Mouse (Mus musculus) liver, embryonic 16.5 days (tissue): ENCODE results near the gene Tspan18. TPM values are rescaled to one million over a fixed set of nuclear protein-coding genes. Genes with fewer than 3 reads are reported as not detected.
A peak's percentile ranks its signal among the peaks of the same experiment; 100 is the strongest.

ENCODE experiments used
- ATAC-seq: fragments of 200-750 bp; cut with Nextera tagmentation; 2 replicates; pipeline ENCODE4 v1.8.0; 2017; ENCODE audit warnings: low read depth, mild to moderate bottlenecking, moderate number of reproducible peaks, moderate library complexity
- H3K27ac ChIP-seq: fragments of 300-500 bp; sonication (generic); 2 replicates; pipeline ENCODE4 v1.5.1; 2014; ENCODE audit warnings: mild to moderate bottlenecking, low read length
- H3K27me3 ChIP-seq: fragments of 300-500 bp; sonication (generic); 2 replicates; pipeline ENCODE4 v1.6.1; 2014; ENCODE audit warnings: low read depth, low read length, mixed read lengths; ENCODE audit not compliant: control insufficient read depth, insufficient read depth
- H3K36me3 ChIP-seq: fragments of 300-500 bp; sonication (generic); 2 replicates; pipeline ENCODE4 v1.6.1; 2014; ENCODE audit warnings: mild to moderate bottlenecking; ENCODE audit not compliant: control insufficient read depth, insufficient read depth
- H3K4me1 ChIP-seq: fragments of 300-500 bp; sonication (generic); 2 replicates; pipeline ENCODE4 v1.6.1; 2014; ENCODE audit warnings: low read depth, low read length, mixed read lengths; ENCODE audit not compliant: control insufficient read depth
- H3K4me2 ChIP-seq: fragments of 300-500 bp; sonication (generic); 2 replicates; pipeline ENCODE4 v1.6.1; 2014; ENCODE audit warnings: low read depth, low read length, mixed read lengths
- H3K4me3 ChIP-seq: fragments of 300-500 bp; sonication (generic); 2 replicates; pipeline ENCODE4 v1.5.1; 2014; ENCODE audit warnings: low read depth, mild to moderate bottlenecking, low read length
- H3K9ac ChIP-seq: fragments of 300-500 bp; sonication (generic); 2 replicates; pipeline ENCODE4 v1.6.1; 2014; ENCODE audit warnings: low read depth, low read length
- H3K9me3 ChIP-seq: fragments of 300-500 bp; sonication (generic); replicated peaks from 2 replicates; pipeline ENCODE4 v1.6.1; 2016; ENCODE audit warnings: low read length; ENCODE audit not compliant: control insufficient read depth
- WGBS: fragments of 180-500 bp; shearing (Covaris S2); extraction: QIAGEN DNeasy Blood & Tissue Kit; methylation state at CpG from one replicate; pipeline ENCODE4 v1.1.7; 2014; ENCODE audit not compliant: insufficient replicate concordance; 5-methylcytosine and 5-hydroxymethylcytosine counted together
- polyA plus RNA-seq: library from polyadenylated mRNA; unstranded; fragments of >200 nt; fragmentation: Nextera tagmentation; extraction: Ambion mirVana; gene quantifications from 2 replicates; pipeline ENCODE4 v1.2.1, GENCODE M21; 2015

Tspan18 gene
- polyA plus RNA-seq, 1 experiment from 2014 or later = 2.0 TPM

DNA sequence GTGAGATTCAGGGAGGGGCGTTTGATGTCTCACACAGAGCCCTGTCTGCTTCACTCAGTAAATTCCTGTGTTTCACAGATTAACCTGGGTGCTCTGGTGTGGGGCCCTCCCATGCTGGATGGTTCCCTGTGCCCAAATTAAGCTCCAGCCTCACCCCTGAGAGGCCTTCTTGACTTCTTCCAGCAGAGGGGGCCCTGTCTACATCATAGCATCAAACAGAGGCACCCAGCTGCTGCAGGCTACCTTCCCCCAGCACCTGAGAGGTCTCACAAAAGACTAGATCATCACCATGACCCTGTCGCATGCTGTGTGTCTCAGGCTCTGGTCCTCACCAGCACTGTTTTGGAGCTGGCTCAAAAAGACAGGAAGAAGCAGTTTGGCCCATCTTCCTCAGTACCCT lies 121.9 kb downstream of the Tspan18 start:
- H3K27ac ChIP-seq = no peak overlapping the region
- 45% methylated on average over 2 of the region's 2 CpGs for WGBS
- no peak overlapping the region for H3K4me2 ChIP-seq
- no peak overlapping the region for H3K9ac ChIP-seq
- no peak for ATAC-seq
- H3K36me3 ChIP-seq = no peaks in the 10 kb centered on the region
- no peaks in the 10 kb centered on the region for H3K27me3 ChIP-seq
- H3K4me1 ChIP-seq = no peaks in the 10 kb centered on the region
- H3K4me3 ChIP-seq = no peak overlapping the region
- no peaks in the 10 kb centered on the region for H3K9me3 ChIP-seq

GRCm38 (mm10) chr2:93206126-93206525 lies 128.2 kb downstream of the Tspan18 start:
- 75% methylated on average over 1 of the region's 1 CpGs for WGBS
- no peak overlapping the region for H3K4me3 ChIP-seq
- no peaks in the 10 kb centered on the region for H3K4me1 ChIP-seq
- H3K36me3 ChIP-seq = no peaks in the 10 kb centered on the region
- H3K27me3 ChIP-seq = no peaks in the 10 kb centered on the region
- H3K4me2 ChIP-seq = no peak overlapping the region
- H3K9me3 ChIP-seq = no peaks in the 10 kb centered on the region
- ATAC-seq = no peak
- no peak overlapping the region for H3K27ac ChIP-seq
- H3K9ac ChIP-seq = no peak overlapping the region

- no peak for ATAC-seq
- H3K36me3 ChIP-seq = no peaks in the 10 kb centered on the region
- WGBS = 55% methylated on average over 6 of the region's 6 CpGs
These were observed 129.7 kb downstream of the Tspan18 start for GRCm38 (mm10) chr2:93204571-93204970.

GRCm38 (mm10) chr2:93203682-93204081 lies 130.6 kb downstream of the Tspan18 start:
- Histone ChIP-seq H3K27ac (no peak overlapping the region), H3K36me3 (no peaks in the 10 kb centered on the region), H3K27me3 (no peaks in the 10 kb centered on the region), H3K4me3 (no peak overlapping the region), H3K9me3 (no peaks in the 10 kb centered on the region), H3K9ac (no peak overlapping the region), H3K4me2 (no peak overlapping the region), H3K4me1 (no peaks in the 10 kb centered on the region; the same call in 1 of the 2 replicates)
- 31% methylated on average over 10 of the region's 10 CpGs for WGBS
- ATAC-seq = peak; percentile 7; the same call in 1 of the 2 replicates

More at GRCm38 (mm10) chr2:93204571-93204970, 129.7 kb downstream of the Tspan18 start:
- no peak overlapping the region for H3K4me3 ChIP-seq
- H3K9ac ChIP-seq = no peak overlapping the region
- H3K9me3 ChIP-seq = no peaks in the 10 kb centered on the region
- no peak overlapping the region for H3K4me2 ChIP-seq
- no peak overlapping the region for H3K27ac ChIP-seq
- no peaks in the 10 kb centered on the region for H3K27me3 ChIP-seq
- H3K4me1 ChIP-seq = no peaks in the 10 kb centered on the region; the same call in 1 of the 2 replicates

DNA sequence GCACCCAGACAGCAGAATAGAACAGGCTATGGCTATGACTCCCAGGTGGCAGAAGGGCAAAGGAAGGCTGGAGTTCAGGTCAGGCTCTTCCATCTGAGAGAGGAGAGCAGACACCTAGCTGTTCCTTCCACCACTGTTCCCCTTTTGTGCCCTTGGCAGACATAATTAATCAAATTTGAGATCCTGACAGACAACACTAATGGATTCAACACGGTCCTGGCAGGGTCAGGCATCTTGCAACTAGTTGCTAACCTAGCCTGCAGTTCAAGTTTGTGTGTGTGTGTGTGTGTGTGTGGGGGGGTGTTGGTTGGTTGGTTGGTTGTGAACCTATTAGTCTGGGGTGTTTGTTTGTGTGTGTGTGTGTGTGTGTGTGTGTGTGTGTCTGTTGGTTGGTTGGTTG lies 131.5 kb downstream of the Tspan18 start:
- ATAC-seq = no peak
- 24% methylated on average over 1 of the region's 1 CpGs for WGBS
- H3K4me1 ChIP-seq = no peaks in the 10 kb centered on the region; the same call in 1 of the 2 replicates

DNA sequence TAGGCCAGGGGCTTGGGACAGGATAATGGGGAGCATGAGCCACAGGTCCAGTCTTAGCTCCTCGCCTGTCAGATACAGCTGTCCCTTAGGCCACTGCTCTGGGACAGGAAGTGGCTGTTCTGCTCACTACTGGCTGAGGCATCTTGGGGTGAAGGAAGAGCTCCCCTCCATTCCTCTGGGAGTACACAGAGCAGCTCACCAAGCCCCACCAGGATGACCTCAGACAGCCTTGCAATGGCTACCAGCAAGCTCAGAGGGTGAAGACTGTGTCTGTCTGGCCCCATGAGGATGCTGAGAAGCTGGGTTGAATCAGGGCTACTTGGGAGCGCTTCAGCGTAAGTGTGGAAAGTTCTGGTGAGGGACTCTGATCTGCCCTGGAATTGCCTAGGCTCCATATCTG lies 132.3 kb downstream of the Tspan18 start:
- no peak for ATAC-seq
- H3K4me2 ChIP-seq = no peak overlapping the region
- H3K9me3 ChIP-seq = no peaks in the 10 kb centered on the region
- no peaks in the 10 kb centered on the region for H3K27me3 ChIP-seq
- H3K27ac ChIP-seq = no peak overlapping the region
- no peaks in the 10 kb centered on the region; the same call in 1 of the 2 replicates for H3K4me1 ChIP-seq
- no peak overlapping the region for H3K4me3 ChIP-seq
- no peak overlapping the region for H3K9ac ChIP-seq
- WGBS = 59% methylated on average over 3 of the region's 3 CpGs
- H3K36me3 ChIP-seq = no peaks in the 10 kb centered on the region

More for the DNA sequence above, 131.5 kb downstream of the Tspan18 start:
- H3K27ac ChIP-seq = no peak overlapping the region
- H3K36me3 ChIP-seq = no peaks in the 10 kb centered on the region
- no peak overlapping the region for H3K9ac ChIP-seq
- H3K4me2 ChIP-seq = no peak overlapping the region
- no peaks in the 10 kb centered on the region for H3K27me3 ChIP-seq
- no peaks in the 10 kb centered on the region for H3K9me3 ChIP-seq
- no peak overlapping the region for H3K4me3 ChIP-seq

DNA sequence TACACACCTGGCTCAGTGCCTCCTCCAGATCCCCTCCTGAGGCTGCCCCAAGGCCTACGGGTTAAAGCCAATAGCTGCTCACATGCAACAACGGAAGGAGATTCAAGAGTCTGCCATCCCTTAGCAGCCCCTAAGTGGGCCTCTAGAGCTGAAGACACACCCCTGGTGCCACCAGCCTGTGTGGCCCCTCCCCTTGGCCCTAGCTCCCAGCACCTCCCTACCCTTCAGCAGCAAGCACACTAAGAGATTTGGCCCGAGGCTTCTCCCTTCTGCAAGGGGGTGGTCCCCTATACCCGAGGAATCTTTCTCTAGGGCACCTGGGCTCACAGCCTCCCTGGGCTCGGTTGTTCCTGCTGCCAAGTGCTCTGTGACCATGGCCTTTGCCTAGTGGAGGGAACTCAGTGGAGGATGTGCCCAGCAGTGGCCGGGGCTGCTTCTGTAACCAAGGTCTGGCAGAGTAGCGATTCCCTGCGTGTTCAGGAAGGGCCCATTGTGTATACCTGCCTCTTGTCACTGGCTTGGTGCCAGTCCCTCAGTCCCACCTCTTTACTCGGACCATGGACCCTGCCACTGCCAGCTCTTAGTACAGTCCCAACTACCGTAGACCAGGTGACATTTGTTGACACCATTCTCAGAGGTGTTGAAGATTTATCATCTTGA lies 133.5 kb downstream of the Tspan18 start:
- WGBS = 45% methylated on average over 10 of the region's 10 CpGs
- Histone ChIP-seq H3K9me3 (no peaks in the 10 kb centered on the region), H3K4me3 (no peak overlapping the region), H3K27me3 (no peaks in the 10 kb centered on the region), H3K4me2 (no peak overlapping the region), H3K36me3 (no peaks in the 10 kb centered on the region), H3K9ac (no peak overlapping the region), H3K4me1 (no peaks in the 10 kb centered on the region; the same call in 1 of the 2 replicates), H3K27ac (no peak overlapping the region)
- no peak for ATAC-seq

DNA sequence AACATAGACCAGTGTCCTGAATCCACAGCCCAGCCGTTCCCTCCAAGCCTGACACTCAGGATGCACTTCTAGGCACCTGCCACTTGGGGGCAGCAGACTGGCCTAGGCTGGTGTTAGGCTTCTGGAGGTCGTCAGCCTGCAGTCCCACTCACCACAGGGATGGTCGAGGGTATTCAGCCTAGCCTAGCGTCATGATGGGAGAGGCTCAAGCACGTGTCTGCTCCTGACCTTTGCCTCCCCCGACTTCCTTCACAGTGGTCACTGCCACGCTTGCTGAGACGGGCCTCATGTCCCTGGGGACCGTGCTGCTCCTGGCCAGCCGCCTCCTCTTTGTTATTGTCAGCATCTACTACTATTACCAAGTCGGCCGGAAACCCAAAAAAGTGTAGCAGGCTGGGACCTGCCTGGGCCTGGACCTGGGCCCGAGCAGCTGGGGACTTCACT lies 134.8 kb downstream of the Tspan18 start:
- 37% methylated on average over 13 of the region's 13 CpGs for WGBS
- Histone ChIP-seq H3K4me2 (no peak overlapping the region), H3K27me3 (no peaks in the 10 kb centered on the region), H3K9me3 (no peaks in the 10 kb centered on the region), H3K4me1 (no peaks in the 10 kb centered on the region; the same call in 1 of the 2 replicates), H3K4me3 (no peak overlapping the region), H3K36me3 (no peaks in the 10 kb centered on the region), H3K9ac (no peak overlapping the region), H3K27ac (no peak overlapping the region)
- no peak; the same call in 1 of the 2 replicates for ATAC-seq

GRCm38 (mm10) chr2:93198846-93199245 lies 135.5 kb downstream of the Tspan18 start:
- peak; percentile 31; the same call in 1 of the 2 replicates for ATAC-seq
- H3K27ac ChIP-seq = no peak overlapping the region
- 8% methylated on average over 3 of the region's 3 CpGs for WGBS
- H3K36me3 ChIP-seq = no peaks in the 10 kb centered on the region
- H3K9ac ChIP-seq = no peak overlapping the region
- no peak overlapping the region for H3K4me2 ChIP-seq
- no peaks in the 10 kb centered on the region for H3K27me3 ChIP-seq
- no peak overlapping the region for H3K4me3 ChIP-seq
- no peaks in the 10 kb centered on the region; the same call in 1 of the 2 replicates for H3K4me1 ChIP-seq
- H3K9me3 ChIP-seq = no peaks in the 10 kb centered on the region
